Mouse (Mus musculus): ENCODE measurements around the gene Psmd13.

DNA sequence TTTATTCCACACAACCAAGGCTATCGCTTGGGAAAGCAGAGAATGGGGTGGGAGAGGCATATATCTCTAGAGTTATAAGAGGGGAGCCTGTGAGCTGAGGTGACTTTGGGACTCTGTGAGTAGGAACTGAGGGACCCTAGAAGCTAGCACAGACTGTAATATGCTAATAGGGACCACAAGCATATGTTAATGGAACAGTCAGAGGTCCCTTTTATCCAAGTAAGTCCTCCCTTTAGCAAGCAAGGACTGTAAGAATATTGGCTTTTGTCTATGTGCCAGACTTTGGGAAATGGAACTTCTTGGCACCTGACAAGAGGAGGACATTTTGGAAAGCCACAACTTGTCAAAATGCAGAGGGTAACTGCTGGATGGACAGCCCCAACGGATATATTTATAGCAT is 57.1 kb downstream of the Psmd13 start:
- TF ChIP-seq CTCF (IDR thresholded peaks at IDR 0.05) (no peak), POLR2A (IDR thresholded peaks at IDR 0.05; ENCODE audit: insufficient read depth, low read depth, low read length) (no peak)

Data from heart, adult 2 months (tissue).